Mouse (Mus musculus): ENCODE results near the gene Gm49358. TPM values are rescaled to one million over a fixed set of nuclear protein-coding genes. Genes with fewer than 3 reads are reported as not detected.

Gene Gm49358
- polyA plus RNA-seq (2015; fragmentation: Nextera tagmentation; extraction: Ambion mirVana): not detected in 2 replicates

DNA sequence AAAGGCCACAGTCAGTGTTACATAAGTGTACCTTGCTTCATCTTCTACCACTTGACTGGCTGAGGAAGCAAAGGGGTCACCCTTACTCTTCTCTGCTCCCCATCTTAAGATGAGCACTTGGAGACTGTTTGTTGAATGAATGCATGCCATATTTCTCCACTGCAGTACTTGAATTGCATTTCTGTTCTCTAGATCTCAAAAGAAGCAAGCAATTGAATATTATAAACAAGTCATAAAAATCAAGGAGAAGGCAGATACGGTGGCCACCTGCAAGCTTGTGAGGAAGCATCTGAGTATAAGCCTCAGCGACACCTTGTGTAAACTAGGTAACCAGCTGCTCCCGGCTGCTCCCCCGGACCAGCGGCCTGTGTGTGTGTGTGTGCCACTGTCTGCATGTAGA, at the start of gene Gm49358:
Gene Gm49358, plus strand, starts transcription at position 301 of the 400 bp plus-strand sequence.
- 62% methylated on average over 5 of the region's 5 CpGs for WGBS
- no peak within 1 kb of the TSS for H3K4me2 ChIP-seq (ENCODE audit: low read depth, low read length)
- ATAC-seq (ENCODE audit: insufficient read depth, low FRiP score): no peak
- no peaks in the 10 kb centered on the region for H3K27me3 ChIP-seq (ENCODE audit: control insufficient read depth, insufficient read depth, low read length)
- no peaks in the 10 kb centered on the region for H3K4me1 ChIP-seq (ENCODE audit: control insufficient read depth, insufficient read depth, low read length)
- H3K9ac ChIP-seq (ENCODE audit: low read length): no peak within 1 kb of the TSS
- no peak within 1 kb of the TSS for H3K27ac ChIP-seq (ENCODE audit: low read length)
- no peaks in the 10 kb centered on the region for H3K36me3 ChIP-seq (ENCODE audit: control insufficient read depth, insufficient read depth, low read length)
- H3K9me3 ChIP-seq (replicated peaks; ENCODE audit: control insufficient read depth, low read length): no peaks in the 10 kb centered on the region
- H3K4me3 ChIP-seq (replicated peaks; ENCODE audit: low read length): no peak within 1 kb of the TSS

DNA sequence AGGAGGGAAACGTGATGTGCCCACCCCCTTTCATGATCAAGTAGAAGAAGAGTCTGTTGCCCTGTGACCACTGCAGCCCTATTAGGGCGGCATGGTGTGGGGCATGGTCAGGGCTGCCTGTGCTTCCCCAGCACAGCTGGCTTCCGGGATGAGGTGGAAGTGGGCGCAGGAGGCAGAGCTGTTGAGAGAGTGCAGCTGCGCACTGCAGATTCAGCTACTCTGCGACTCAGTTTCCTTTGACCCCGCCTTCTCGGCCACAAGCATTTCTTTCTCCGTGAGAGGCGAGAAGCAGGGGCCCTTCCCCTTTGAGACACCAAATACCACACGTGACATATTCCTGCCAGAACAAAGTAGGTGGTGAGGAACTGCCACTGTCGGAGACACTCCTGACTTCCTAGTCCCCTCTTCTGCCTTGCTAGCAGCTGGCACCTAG, 36.2 kb upstream of the Gm49358 start:
- H3K4me2 ChIP-seq (ENCODE audit: low read depth, low read length): peak overlapping the region; percentile 71
- ATAC-seq (ENCODE audit: insufficient read depth, low FRiP score): peak; percentile 81
- H3K4me3 ChIP-seq (replicated peaks; ENCODE audit: low read length): peak overlapping the region; percentile 41
- no peaks in the 10 kb centered on the region for H3K36me3 ChIP-seq (ENCODE audit: control insufficient read depth, insufficient read depth, low read length)
- H3K4me1 ChIP-seq (ENCODE audit: control insufficient read depth, insufficient read depth, low read length): peaks cover 8% of the 10 kb centered on the region
- peak overlapping the region; percentile 11; the same call in 1 of the 2 replicates for H3K27ac ChIP-seq (ENCODE audit: low read length)
- 2% methylated on average over 12 of the region's 12 CpGs for WGBS
- H3K9ac ChIP-seq (ENCODE audit: low read length): peak overlapping the region; percentile 68
- H3K27me3 ChIP-seq (ENCODE audit: control insufficient read depth, insufficient read depth, low read length): no peaks in the 10 kb centered on the region
- no peaks in the 10 kb centered on the region for H3K9me3 ChIP-seq (replicated peaks; ENCODE audit: control insufficient read depth, low read length)

DNA sequence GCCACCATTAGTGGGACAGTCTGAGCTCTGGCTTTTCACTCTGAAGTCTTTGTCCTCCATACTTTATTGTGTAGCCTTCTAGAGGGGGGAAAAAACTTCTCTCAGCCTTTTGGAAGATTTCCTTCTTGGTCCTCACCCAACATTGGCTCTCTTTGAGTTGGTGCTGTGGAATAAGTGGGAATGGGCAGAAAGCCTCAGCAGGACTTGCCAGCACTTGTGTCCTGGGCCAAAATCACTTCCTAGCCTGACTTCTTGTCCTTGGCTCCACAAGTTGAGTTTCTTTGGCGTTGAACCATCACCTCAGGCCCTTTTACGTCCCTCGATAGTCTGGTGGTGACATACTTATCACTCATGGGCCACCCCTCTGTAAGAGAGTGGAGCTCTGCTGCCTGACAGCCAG, 35.6 kb upstream of the Gm49358 start:
- Histone ChIP-seq H3K9ac (ENCODE audit: low read length) (no peak overlapping the region; the same call in 1 of the 2 replicates), H3K4me2 (ENCODE audit: low read depth, low read length) (peak overlapping the region; percentile 71; the same call in 1 of the 2 replicates), H3K36me3 (ENCODE audit: control insufficient read depth, insufficient read depth, low read length) (no peaks in the 10 kb centered on the region), H3K27ac (ENCODE audit: low read length) (peak overlapping the region; percentile 11; the same call in 1 of the 2 replicates), H3K9me3 (replicated peaks; ENCODE audit: control insufficient read depth, low read length) (no peaks in the 10 kb centered on the region), H3K4me1 (ENCODE audit: control insufficient read depth, insufficient read depth, low read length) (peaks cover 8% of the 10 kb centered on the region), H3K27me3 (ENCODE audit: control insufficient read depth, insufficient read depth, low read length) (no peaks in the 10 kb centered on the region), H3K4me3 (replicated peaks; ENCODE audit: low read length) (no peak overlapping the region)
- WGBS: 93% methylated on average over 3 of the region's 3 CpGs
- ATAC-seq (ENCODE audit: insufficient read depth, low FRiP score): no peak

DNA sequence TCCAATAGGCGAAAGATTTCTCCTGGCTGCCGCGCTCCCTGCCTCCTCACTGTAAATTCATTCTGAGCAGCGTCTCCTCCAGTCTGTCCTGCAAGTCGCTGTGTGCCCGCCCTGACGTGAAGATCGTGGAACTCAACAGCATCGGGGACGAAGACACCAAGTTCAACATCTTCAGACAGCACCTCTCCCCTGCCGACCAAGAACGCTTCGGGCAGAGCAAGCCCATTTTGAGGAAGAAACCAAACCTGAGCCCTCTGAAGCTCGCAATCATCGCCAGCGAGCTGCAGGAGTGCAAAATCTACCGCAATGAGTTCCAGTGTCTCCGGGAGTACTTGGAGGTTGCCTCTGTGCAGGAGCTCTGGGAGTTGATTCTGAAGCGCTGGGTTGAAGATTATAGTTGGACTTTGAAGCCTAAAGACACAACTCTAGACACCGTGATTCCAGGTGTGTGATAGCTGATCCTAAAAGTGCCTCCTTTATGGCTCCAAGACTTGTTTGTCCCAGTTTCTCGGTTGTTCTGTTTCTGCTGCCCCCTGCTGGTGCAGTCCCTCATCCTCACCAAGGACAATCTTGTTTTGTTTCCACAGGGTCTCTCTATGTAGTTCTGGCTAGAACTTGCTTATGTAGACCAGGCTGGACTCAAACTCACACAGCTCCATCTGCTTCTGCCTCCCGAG, 32.8 kb upstream of the Gm49358 start:
- ATAC-seq (ENCODE audit: insufficient read depth, low FRiP score): peak; percentile 41; the same call in 1 of the 2 replicates
- Histone ChIP-seq H3K36me3 (ENCODE audit: control insufficient read depth, insufficient read depth, low read length) (no peaks in the 10 kb centered on the region), H3K27ac (ENCODE audit: low read length) (peak overlapping the region; percentile 66; the same call in 1 of the 2 replicates), H3K4me3 (replicated peaks; ENCODE audit: low read length) (peak overlapping the region; percentile 57), H3K4me1 (ENCODE audit: control insufficient read depth, insufficient read depth, low read length) (peaks cover 8% of the 10 kb centered on the region), H3K9me3 (replicated peaks; ENCODE audit: control insufficient read depth, low read length) (no peaks in the 10 kb centered on the region), H3K27me3 (ENCODE audit: control insufficient read depth, insufficient read depth, low read length) (no peaks in the 10 kb centered on the region), H3K4me2 (ENCODE audit: low read depth, low read length) (peak overlapping the region; percentile 79), H3K9ac (ENCODE audit: low read length) (peak overlapping the region; percentile 78)
- 8% methylated on average over 22 of the region's 22 CpGs for WGBS

DNA sequence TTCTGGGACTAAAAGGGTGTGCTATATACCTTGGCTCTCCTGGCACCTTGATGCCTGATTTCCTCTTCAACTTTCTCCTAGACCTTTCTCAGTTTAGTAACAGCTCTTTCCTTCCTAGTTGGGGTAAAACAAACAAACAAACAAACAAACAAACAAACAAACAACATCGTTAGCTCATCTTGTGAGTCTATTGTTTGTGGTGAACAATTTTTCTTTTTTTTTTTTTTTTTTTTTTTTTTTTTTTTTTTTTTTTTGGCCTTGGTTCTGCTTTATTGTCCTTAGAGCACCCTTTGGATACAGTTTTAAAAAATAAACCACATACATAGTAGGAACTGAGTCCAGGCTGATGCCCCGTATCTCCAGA, 32.3 kb upstream of the Gm49358 start:
- H3K9me3 ChIP-seq (replicated peaks; ENCODE audit: control insufficient read depth, low read length): no peaks in the 10 kb centered on the region
- H3K4me1 ChIP-seq (ENCODE audit: control insufficient read depth, insufficient read depth, low read length): peaks cover 8% of the 10 kb centered on the region
- H3K9ac ChIP-seq (ENCODE audit: low read length): no peak overlapping the region
- no peak overlapping the region for H3K4me2 ChIP-seq (ENCODE audit: low read depth, low read length)
- H3K4me3 ChIP-seq (replicated peaks; ENCODE audit: low read length): no peak overlapping the region
- no peaks in the 10 kb centered on the region for H3K36me3 ChIP-seq (ENCODE audit: control insufficient read depth, insufficient read depth, low read length)
- 39% methylated on average over 2 of the region's 2 CpGs for WGBS
- H3K27ac ChIP-seq (ENCODE audit: low read length): no peak overlapping the region
- no peak for ATAC-seq (ENCODE audit: insufficient read depth, low FRiP score)
- no peaks in the 10 kb centered on the region for H3K27me3 ChIP-seq (ENCODE audit: control insufficient read depth, insufficient read depth, low read length)

DNA sequence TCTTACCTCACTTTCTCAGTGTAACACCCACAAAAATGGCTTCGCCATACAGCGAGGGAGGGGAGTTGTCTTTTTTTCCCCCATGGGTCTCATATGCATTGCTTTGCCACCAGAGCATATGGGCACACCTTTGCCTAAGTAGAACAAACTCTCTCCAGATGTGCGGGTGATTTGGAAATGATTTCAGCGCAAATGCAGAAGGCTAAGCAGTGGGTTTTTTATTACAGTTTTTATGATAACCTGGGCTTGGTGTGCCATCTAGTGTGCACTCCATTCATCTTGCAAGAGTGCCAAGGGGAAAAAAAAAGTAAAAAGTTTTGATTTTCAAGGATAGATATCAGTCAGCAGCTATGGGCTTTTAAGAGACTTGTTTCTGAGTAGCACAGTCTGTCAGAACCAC, 28.7 kb upstream of the Gm49358 start:
- H3K4me2 ChIP-seq (ENCODE audit: low read depth, low read length): no peak overlapping the region
- no peaks in the 10 kb centered on the region for H3K27me3 ChIP-seq (ENCODE audit: control insufficient read depth, insufficient read depth, low read length)
- H3K4me1 ChIP-seq (ENCODE audit: control insufficient read depth, insufficient read depth, low read length): no peaks in the 10 kb centered on the region
- ATAC-seq (ENCODE audit: insufficient read depth, low FRiP score): no peak
- H3K4me3 ChIP-seq (replicated peaks; ENCODE audit: low read length): no peak overlapping the region
- H3K36me3 ChIP-seq (ENCODE audit: control insufficient read depth, insufficient read depth, low read length): no peaks in the 10 kb centered on the region
- H3K9ac ChIP-seq (ENCODE audit: low read length): no peak overlapping the region
- H3K9me3 ChIP-seq (replicated peaks; ENCODE audit: control insufficient read depth, low read length): no peaks in the 10 kb centered on the region
- WGBS: 81% methylated on average over 4 of the region's 4 CpGs
- H3K27ac ChIP-seq (ENCODE audit: low read length): no peak overlapping the region

DNA sequence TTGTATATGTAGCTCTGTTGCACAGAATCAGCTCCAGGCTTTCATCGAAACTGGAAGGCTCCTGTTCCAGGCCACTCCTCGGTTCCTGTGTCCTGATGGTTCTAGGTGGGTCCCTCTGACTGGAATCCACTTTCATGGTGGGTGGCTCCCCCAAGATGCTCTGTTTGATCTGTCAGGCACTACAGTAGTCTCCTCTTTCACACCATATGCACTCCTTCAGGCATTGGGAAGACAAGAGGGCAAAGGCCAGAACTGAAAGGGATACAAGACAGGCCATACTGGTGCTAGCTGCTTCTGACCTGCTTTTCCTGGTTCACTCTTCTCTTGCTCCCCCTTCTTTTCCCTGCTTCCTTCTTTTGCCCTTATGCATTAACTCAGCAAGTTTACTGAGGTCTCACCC, 20.9 kb upstream of the Gm49358 start:
- H3K4me1 ChIP-seq (ENCODE audit: control insufficient read depth, insufficient read depth, low read length): no peaks in the 10 kb centered on the region
- H3K9ac ChIP-seq (ENCODE audit: low read length): no peak overlapping the region
- ATAC-seq (ENCODE audit: insufficient read depth, low FRiP score): no peak
- WGBS: 85% methylated on average over 2 of the region's 2 CpGs
- no peaks in the 10 kb centered on the region for H3K36me3 ChIP-seq (ENCODE audit: control insufficient read depth, insufficient read depth, low read length)
- no peaks in the 10 kb centered on the region for H3K27me3 ChIP-seq (ENCODE audit: control insufficient read depth, insufficient read depth, low read length)
- no peak overlapping the region for H3K4me3 ChIP-seq (replicated peaks; ENCODE audit: low read length)
- H3K27ac ChIP-seq (ENCODE audit: low read length): no peak overlapping the region
- no peak overlapping the region for H3K4me2 ChIP-seq (ENCODE audit: low read depth, low read length)
- H3K9me3 ChIP-seq (replicated peaks; ENCODE audit: control insufficient read depth, low read length): no peaks in the 10 kb centered on the region

DNA sequence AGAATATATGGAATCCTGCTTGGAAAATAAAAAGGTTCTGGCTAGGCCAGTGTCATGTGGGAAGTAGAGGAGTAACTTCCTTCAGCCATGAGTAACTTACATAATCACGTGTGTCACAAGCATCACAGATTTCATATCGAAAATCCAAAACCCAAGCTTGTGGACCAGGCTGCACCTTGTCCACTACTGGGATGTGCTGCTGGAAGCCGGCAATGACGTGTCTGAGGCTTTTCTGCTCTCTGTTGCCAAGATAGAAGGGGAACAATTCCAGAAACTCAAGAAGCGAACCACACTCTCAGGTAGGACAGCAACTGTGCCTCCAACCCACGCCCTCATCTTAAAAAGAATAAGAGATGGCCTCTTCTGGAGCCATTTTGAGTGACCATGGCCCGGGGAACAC, 19.5 kb upstream of the Gm49358 start:
- H3K4me1 ChIP-seq (ENCODE audit: control insufficient read depth, insufficient read depth, low read length): no peaks in the 10 kb centered on the region
- H3K4me3 ChIP-seq (replicated peaks; ENCODE audit: low read length): no peak overlapping the region
- no peak for ATAC-seq (ENCODE audit: insufficient read depth, low FRiP score)
- no peaks in the 10 kb centered on the region for H3K9me3 ChIP-seq (replicated peaks; ENCODE audit: control insufficient read depth, low read length)
- no peaks in the 10 kb centered on the region for H3K36me3 ChIP-seq (ENCODE audit: control insufficient read depth, insufficient read depth, low read length)
- H3K4me2 ChIP-seq (ENCODE audit: low read depth, low read length): no peak overlapping the region
- 85% methylated on average over 7 of the region's 7 CpGs for WGBS
- H3K27ac ChIP-seq (ENCODE audit: low read length): no peak overlapping the region
- H3K27me3 ChIP-seq (ENCODE audit: control insufficient read depth, insufficient read depth, low read length): no peaks in the 10 kb centered on the region
- H3K9ac ChIP-seq (ENCODE audit: low read length): no peak overlapping the region

DNA sequence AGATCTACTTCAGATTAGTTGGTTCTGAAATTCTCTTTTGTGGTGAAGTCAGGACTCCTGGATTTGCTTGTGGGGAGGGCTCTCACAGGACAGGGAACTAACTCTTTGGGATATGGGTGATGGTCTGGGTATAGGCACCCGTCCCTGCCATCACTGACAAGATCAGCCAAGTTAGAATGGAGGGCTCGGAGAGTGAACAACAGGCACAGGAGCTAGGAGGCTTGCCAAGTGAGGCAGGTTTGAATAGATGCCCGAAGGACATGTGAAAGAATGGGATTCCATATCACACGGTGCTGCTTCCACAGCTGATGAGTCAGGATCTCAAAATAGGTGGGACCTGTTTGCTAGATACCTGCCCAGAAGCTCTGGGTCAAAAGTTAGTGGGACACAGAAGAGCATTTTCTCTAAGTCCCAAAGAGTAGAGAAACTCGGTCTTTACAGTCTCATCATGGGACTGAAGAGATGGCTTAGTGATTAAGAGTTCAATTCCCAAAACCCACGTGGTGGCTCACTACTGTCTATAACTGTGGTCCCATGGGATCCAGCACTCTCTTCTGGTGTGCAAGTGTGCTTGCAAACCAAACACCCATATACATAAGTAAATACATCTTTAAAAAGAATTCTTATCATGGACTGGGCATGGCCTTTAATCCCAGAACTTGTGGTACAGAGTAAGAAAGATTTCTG, 7.8 kb upstream of the Gm49358 start:
- no peak overlapping the region for H3K9ac ChIP-seq (ENCODE audit: low read length)
- no peak for ATAC-seq (ENCODE audit: insufficient read depth, low FRiP score)
- 81% methylated on average over 6 of the region's 6 CpGs for WGBS

More for the DNA sequence above, 7.8 kb upstream of the Gm49358 start:
- no peaks in the 10 kb centered on the region for H3K27me3 ChIP-seq (ENCODE audit: control insufficient read depth, insufficient read depth, low read length)
- H3K9me3 ChIP-seq (replicated peaks; ENCODE audit: control insufficient read depth, low read length): no peaks in the 10 kb centered on the region
- no peak overlapping the region for H3K27ac ChIP-seq (ENCODE audit: low read length)
- H3K36me3 ChIP-seq (ENCODE audit: control insufficient read depth, insufficient read depth, low read length): no peaks in the 10 kb centered on the region
- no peak overlapping the region for H3K4me3 ChIP-seq (replicated peaks; ENCODE audit: low read length)
- no peak overlapping the region for H3K4me2 ChIP-seq (ENCODE audit: low read depth, low read length)
- no peaks in the 10 kb centered on the region for H3K4me1 ChIP-seq (ENCODE audit: control insufficient read depth, insufficient read depth, low read length)
